Mouse (Mus musculus) spleen, adult 2 months (tissue): Measurements from ENCODE around the gene 1810030O07Rik. TPM values are rescaled to one million over a fixed set of nuclear protein-coding genes. Genes with fewer than 3 reads are reported as not detected.
A peak's percentile ranks its signal among the peaks of the same experiment; 100 is the strongest.

Experiments used
- DNase-seq, 2 experiments: peaks; one replicate each; pipeline versions ENCODE4 v3.0.0 to v3.0.0-alpha.2; 2012 to 2021; ENCODE audit warnings: low spot score in 2 of 2, low read depth in 1 of 2
- H3K27ac ChIP-seq: fragments of 200-500 bp; 2 replicates; pipeline ENCODE4 v1.5.1; 2012; ENCODE audit warnings: low read length, inconsistent platforms; ENCODE audit not compliant: insufficient read depth
- H3K27me3 ChIP-seq: fragments of 200-500 bp; 2 replicates; pipeline ENCODE4 v1.6.1; 2012; ENCODE audit warnings: mild to moderate bottlenecking, moderate library complexity, low read length, inconsistent platforms; ENCODE audit not compliant: control insufficient read depth, insufficient read depth
- H3K36me3 ChIP-seq: fragments of 200-500 bp; 2 replicates; pipeline ENCODE4 v1.6.1; 2012; ENCODE audit warnings: mild to moderate bottlenecking, low read length, inconsistent platforms; ENCODE audit not compliant: control insufficient read depth, insufficient read depth
- H3K4me1 ChIP-seq: fragments of 200-500 bp; 2 replicates; pipeline ENCODE4 v1.6.1; 2011; ENCODE audit warnings: inconsistent platforms; ENCODE audit not compliant: control insufficient read depth, insufficient read depth, insufficient read length
- H3K4me3 ChIP-seq: fragments of 200-500 bp; 2 replicates; pipeline ENCODE4 v1.5.1; 2011; ENCODE audit warnings: mild to moderate bottlenecking, inconsistent platforms; ENCODE audit not compliant: insufficient read depth, insufficient read length; ENCODE audit errors: extremely low read depth
- CTCF ChIP-seq: fragments of 200-500 bp; IDR thresholded peaks from 2 replicates; pipeline ENCODE4 v1.5.1; 2011; ENCODE audit warnings: mild to moderate bottlenecking, inconsistent platforms; ENCODE audit not compliant: insufficient read depth, insufficient read length, insufficient replicate concordance; ENCODE audit errors: extremely low read depth
- POLR2A ChIP-seq: fragments of 200-500 bp; IDR thresholded peaks from 2 replicates; pipeline ENCODE4 v1.6.1; 2011; ENCODE audit warnings: low read depth, low read length, inconsistent platforms
- WGBS: fragments of 180-500 bp; shearing (Covaris S2); methylation state at CpG from one replicate; pipeline ENCODE4 v1.1.7; 2018; 5-methylcytosine and 5-hydroxymethylcytosine counted together
- polyA plus RNA-seq: library from polyadenylated mRNA; depleted of rRNA; stranded (reverse); fragments of >200 nt; gene quantifications from 2 replicates; pipeline ENCODE4 v1.2.3, GENCODE M21; 2012; rRNA removed

The 1810030O07Rik gene
- polyA plus RNA-seq: 8.7 and 11.0 TPM in 2 replicates

DNA sequence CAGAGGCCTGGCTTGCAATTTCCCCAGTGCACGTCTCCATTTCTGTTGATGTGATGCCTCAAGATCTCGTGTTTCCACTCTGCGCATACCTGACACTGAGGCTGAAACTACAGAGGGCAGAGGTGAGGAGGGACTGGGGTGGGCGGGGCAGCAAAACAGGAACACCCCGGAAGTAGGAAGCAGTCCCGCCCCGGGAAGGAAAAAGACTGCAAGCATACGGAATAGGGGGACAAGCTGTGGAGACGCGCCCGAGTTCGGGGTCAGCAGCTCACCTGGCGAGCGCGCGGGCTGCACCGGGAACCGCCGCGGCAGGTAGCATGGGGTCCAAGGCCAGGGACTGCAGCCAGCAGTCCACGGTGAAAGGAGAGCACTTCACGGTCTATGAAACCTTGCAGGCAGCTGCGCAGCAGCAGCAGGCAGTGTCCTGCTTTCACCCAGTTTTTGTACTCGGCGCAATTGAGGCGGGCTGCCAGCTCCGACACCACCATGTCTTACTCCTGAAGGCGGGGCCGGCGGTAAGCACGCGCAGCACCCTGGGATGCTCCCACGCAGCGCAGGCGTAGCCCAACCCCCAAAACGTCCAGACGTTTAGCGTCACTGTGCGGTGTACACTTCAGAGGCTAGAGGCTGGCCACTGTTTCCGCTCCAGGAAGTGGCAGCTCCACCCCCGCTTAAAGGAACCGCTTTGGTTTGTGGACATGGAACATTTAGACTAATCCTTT lies at the start of gene 1810030O07Rik:
Gene 1810030O07Rik (minus strand): TSS at position 615 of the 722 bp plus-strand sequence.
- Histone ChIP-seq H3K36me3 (peaks cover 2% of the 10 kb centered on the region; the same call in 1 of the 2 replicates), H3K27ac (peak within 1 kb of the TSS; percentile 90), H3K4me1 (no peaks in the 10 kb centered on the region; the same call in 1 of the 2 replicates), H3K4me3 (peak within 1 kb of the TSS; percentile 90), H3K27me3 (no peaks in the 10 kb centered on the region)
- 9% methylated on average over 42 of the region's 42 CpGs for WGBS
- DNase-seq: peak; percentile 76 to 83
- no peak for TF ChIP-seq CTCF
- no peak; the same call in 1 of the 2 replicates for TF ChIP-seq POLR2A

- WGBS: 90% methylated on average over 4 of the region's 4 CpGs
- DNase-seq: no peak
These were observed 42.6 kb upstream of the 1810030O07Rik start for GRCm38 (mm10) chrX:12716036-12716435.

DNA sequence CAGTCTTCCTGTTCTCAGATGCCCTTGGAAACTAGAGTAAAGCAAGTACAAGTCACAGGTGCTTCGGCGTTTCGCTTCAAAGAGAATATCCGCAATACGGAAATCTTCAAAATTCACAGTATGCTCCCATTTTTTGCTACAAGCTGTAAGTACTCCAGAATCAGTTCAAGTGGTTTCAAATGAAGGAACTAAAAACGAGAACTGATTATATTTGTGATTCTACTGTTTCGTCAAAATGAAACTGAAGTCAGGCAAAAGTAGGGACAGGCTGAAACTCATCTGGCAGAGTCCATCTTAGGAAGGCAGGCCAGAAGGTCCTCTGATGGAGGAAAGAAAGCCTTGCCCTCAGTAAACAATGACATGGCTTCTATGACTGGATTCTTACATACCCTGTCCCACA lies 40.3 kb upstream of the 1810030O07Rik start:
- TF ChIP-seq CTCF: no peak
- peaks cover 7% of the 10 kb centered on the region for H3K36me3 ChIP-seq
- no peak for DNase-seq
- H3K27me3 ChIP-seq: no peaks in the 10 kb centered on the region
- H3K4me1 ChIP-seq: no peaks in the 10 kb centered on the region
- H3K4me3 ChIP-seq: no peak overlapping the region
- 83% methylated on average over 7 of the region's 7 CpGs for WGBS
- no peak overlapping the region for H3K27ac ChIP-seq

More at GRCm38 (mm10) chrX:12716036-12716435, 42.6 kb upstream of the 1810030O07Rik start:
- TF ChIP-seq CTCF: no peak
- H3K36me3 ChIP-seq: peaks cover 9% of the 10 kb centered on the region
- H3K27ac ChIP-seq: no peak overlapping the region
- H3K4me3 ChIP-seq: no peak overlapping the region
- no peaks in the 10 kb centered on the region for H3K4me1 ChIP-seq
- H3K27me3 ChIP-seq: no peaks in the 10 kb centered on the region

GRCm38 (mm10) chrX:12686910-12687309 lies 13.4 kb upstream of the 1810030O07Rik start:
- Histone ChIP-seq H3K4me3 (no peak overlapping the region), H3K27me3 (no peaks in the 10 kb centered on the region), H3K36me3 (peaks cover 7% of the 10 kb centered on the region; the same call in 1 of the 2 replicates), H3K4me1 (no peaks in the 10 kb centered on the region), H3K27ac (no peak overlapping the region)
- no peak for DNase-seq
- no peak for TF ChIP-seq POLR2A
- no peak for TF ChIP-seq CTCF
- 85% methylated on average over 8 of the region's 8 CpGs for WGBS

DNA sequence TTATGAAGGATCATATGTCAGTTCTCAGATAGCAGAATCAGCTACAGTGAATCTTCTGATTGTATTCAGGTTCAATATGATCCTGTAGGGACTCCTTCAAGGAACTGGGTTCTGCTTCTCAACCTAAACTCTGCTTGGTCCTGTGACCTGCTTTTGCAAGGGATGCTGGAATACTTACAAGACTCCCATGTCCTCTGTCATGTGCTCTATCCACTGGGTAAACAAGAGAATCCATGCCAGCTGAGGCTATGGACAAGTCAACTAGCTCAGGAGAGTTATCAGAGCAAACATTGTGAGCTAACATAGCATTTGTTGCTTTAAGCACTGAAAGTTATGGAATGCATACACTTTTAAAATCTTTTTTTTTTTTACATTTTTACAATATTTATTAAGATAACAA lies 12.6 kb upstream of the 1810030O07Rik start:
- DNase-seq: no peak

GRCm38 (mm10) chrX:12677396-12677795 lies 3.9 kb upstream of the 1810030O07Rik start:
- no peak for TF ChIP-seq POLR2A
- 0 out of 2 replicates have a peak, but pooled peaks have one; percentile 2 for TF ChIP-seq CTCF
- 26% methylated on average over 6 of the region's 6 CpGs for WGBS
- Histone ChIP-seq H3K27ac (no peak overlapping the region), H3K4me1 (no peaks in the 10 kb centered on the region; the same call in 1 of the 2 replicates), H3K27me3 (no peaks in the 10 kb centered on the region), H3K4me3 (no peak overlapping the region), H3K36me3 (peaks cover 2% of the 10 kb centered on the region; the same call in 1 of the 2 replicates)
- DNase-seq: peak; percentile 21 to 44

More for the DNA sequence above, 12.6 kb upstream of the 1810030O07Rik start:
- TF ChIP-seq POLR2A (no peak), CTCF (no peak)
- H3K27ac ChIP-seq: no peak overlapping the region
- H3K4me1 ChIP-seq: no peaks in the 10 kb centered on the region
- no peaks in the 10 kb centered on the region for H3K27me3 ChIP-seq
- H3K4me3 ChIP-seq: no peak overlapping the region
- peaks cover 7% of the 10 kb centered on the region; the same call in 1 of the 2 replicates for H3K36me3 ChIP-seq

DNA sequence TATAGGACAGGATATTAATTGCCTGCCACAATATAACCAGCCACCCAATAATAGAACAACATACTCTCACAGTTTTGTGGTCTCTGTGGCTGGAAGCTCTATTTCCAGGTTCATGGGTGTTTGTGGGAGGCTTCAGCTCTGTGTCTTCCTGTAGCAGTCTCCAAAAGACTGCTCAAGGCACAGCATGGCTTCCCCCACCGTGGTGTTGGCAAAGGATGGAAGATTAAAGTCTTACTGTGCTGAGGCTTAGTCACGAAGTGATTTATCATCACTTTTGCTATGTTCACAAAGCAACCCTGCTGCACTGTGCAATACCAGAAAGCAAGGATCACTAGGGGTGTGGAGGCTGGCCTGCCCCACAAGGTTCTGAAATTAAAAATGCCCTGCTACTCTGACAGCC lies 19.6 kb downstream of the 1810030O07Rik start:
- Histone ChIP-seq H3K27me3 (no peaks in the 10 kb centered on the region), H3K27ac (no peak overlapping the region), H3K4me3 (no peak overlapping the region), H3K4me1 (no peaks in the 10 kb centered on the region), H3K36me3 (peaks cover 4% of the 10 kb centered on the region)
- TF ChIP-seq POLR2A (no peak), CTCF (no peak)
- WGBS: 60% methylated on average over 2 of the region's 2 CpGs
- DNase-seq: no peak
